Mouse (Mus musculus): ENCODE measurements around the gene Socs4. TPM values are rescaled to one million over a fixed set of nuclear protein-coding genes. Genes with fewer than 3 reads are reported as not detected.

Gene Socs4
- polyA plus RNA-seq, 1 experiment from 2014 or later = 3.6 TPM

Other genes starting within 250 kb of the Socs4 start
- gene Gch1, start 87.5 kb upstream of the Socs4 start, polyA plus RNA-seq (2014; fragmentation: Nextera tagmentation; extraction: Ambion mirVana) = 5.2 and 6.4 TPM in 2 replicates
- gene Wdhd1, start 74 bp upstream of the Socs4 start, polyA plus RNA-seq (2014; fragmentation: Nextera tagmentation; extraction: Ambion mirVana) = 15.0 and 15.6 TPM in 2 replicates
- 52.0 and 54.8 TPM in 2 replicates for gene Mapk1ip1l, start 21.3 kb downstream of the Socs4 start, polyA plus RNA-seq (2014; fragmentation: Nextera tagmentation; extraction: Ambion mirVana)
- gene Lgals3, start 90.8 kb downstream of the Socs4 start, polyA plus RNA-seq (2014; fragmentation: Nextera tagmentation; extraction: Ambion mirVana) = 2.4 and 3.3 TPM in 2 replicates
- gene Dlgap5, start 141.5 kb downstream of the Socs4 start, polyA plus RNA-seq (2014; fragmentation: Nextera tagmentation; extraction: Ambion mirVana) = 6.3 and 7.6 TPM in 2 replicates
- 35.1 and 35.3 TPM in 2 replicates for gene Fbxo34, start 173.5 kb downstream of the Socs4 start, polyA plus RNA-seq (2014; fragmentation: Nextera tagmentation; extraction: Ambion mirVana)

All from hindbrain, embryonic 14.5 days (tissue).